Mouse (Mus musculus): ENCODE measurements at regions not wholly inside any gene's neighbourhood (a gene's known extent, or its start where the extent isn't known, plus 50 kb on each side); places are given as distances from the start of the nearest gene placed in this dataset.

- H3K27ac ChIP-seq, result no peak overlapping the region
- no peak for ATAC-seq (ENCODE audit: insufficient number of reproducible peaks, insufficient read depth, low FRiP score, low TSS enrichment, low read depth)
- H3K9ac ChIP-seq, result no peak overlapping the region
- H3K36me3 ChIP-seq, result no peaks in the 10 kb centered on the region
- H3K4me1 ChIP-seq, result 0 out of 2 replicates have a peak, but pooled peaks cover 4% of the 10 kb centered on the region
- no peaks in the 10 kb centered on the region for H3K9me3 ChIP-seq
- H3K4me3 ChIP-seq, result no peak overlapping the region
- WGBS, result 54% methylated on average over 12 of the region's 12 CpGs
- H3K27me3 ChIP-seq, result no peaks in the 10 kb centered on the region
- no peak overlapping the region for H3K4me2 ChIP-seq
Observed at GRCm38 (mm10) chr6:52368734-52369412, 55.6 kb downstream of the Evx1 start.

- WGBS, result 79% methylated on average over 8 of the region's 8 CpGs
- no peaks in the 10 kb centered on the region for H3K27me3 ChIP-seq
Observed at GRCm38 (mm10) chr6:52370806-52371360, 57.6 kb downstream of the Evx1 start.

GRCm38 (mm10) chr6:52379146-52379545 lies 65.8 kb downstream of the Evx1 start:
- Histone ChIP-seq H3K27me3 (no peaks in the 10 kb centered on the region), H3K9me3 (no peaks in the 10 kb centered on the region), H3K27ac (no peak overlapping the region), H3K36me3 (no peaks in the 10 kb centered on the region), H3K4me2 (no peak overlapping the region), H3K4me3 (no peak overlapping the region), H3K4me1 (no peaks in the 10 kb centered on the region), H3K9ac (no peak overlapping the region)
- 79% methylated on average over 3 of the region's 3 CpGs for WGBS
- ATAC-seq (ENCODE audit: insufficient number of reproducible peaks, insufficient read depth, low FRiP score, low TSS enrichment, low read depth), result no peak

More at GRCm38 (mm10) chr6:52370806-52371360, 57.6 kb downstream of the Evx1 start:
- 0 out of 2 replicates have a peak, but pooled peaks cover 4% of the 10 kb centered on the region for H3K4me1 ChIP-seq
- H3K27ac ChIP-seq, result no peak overlapping the region
- no peaks in the 10 kb centered on the region for H3K36me3 ChIP-seq
- H3K4me3 ChIP-seq, result no peak overlapping the region
- no peak for ATAC-seq (ENCODE audit: insufficient number of reproducible peaks, insufficient read depth, low FRiP score, low TSS enrichment, low read depth)
- H3K9ac ChIP-seq, result no peak overlapping the region
- no peaks in the 10 kb centered on the region for H3K9me3 ChIP-seq
- H3K4me2 ChIP-seq, result no peak overlapping the region

- Histone ChIP-seq H3K36me3 (no peaks in the 10 kb centered on the region), H3K4me1 (no peaks in the 10 kb centered on the region), H3K9ac (no peak overlapping the region), H3K4me2 (no peak overlapping the region), H3K27ac (no peak overlapping the region), H3K27me3 (no peaks in the 10 kb centered on the region), H3K4me3 (no peak overlapping the region), H3K9me3 (no peaks in the 10 kb centered on the region)
- WGBS, result 55% methylated on average over 5 of the region's 5 CpGs
- no peak for ATAC-seq (ENCODE audit: insufficient number of reproducible peaks, insufficient read depth, low FRiP score, low TSS enrichment, low read depth)
Observed at GRCm38 (mm10) chr6:52379588-52379987, 66.3 kb downstream of the Evx1 start.

- H3K9ac ChIP-seq, result no peak overlapping the region
- 76% methylated on average over 2 of the region's 2 CpGs for WGBS
Observed at GRCm38 (mm10) chr6:52385044-52385443, 71.7 kb downstream of the Evx1 start.

GRCm38 (mm10) chr6:52401404-52401803 lies 88.1 kb downstream of the Evx1 start:
- Histone ChIP-seq H3K9me3 (no peaks in the 10 kb centered on the region), H3K4me1 (no peaks in the 10 kb centered on the region), H3K9ac (no peak overlapping the region), H3K4me2 (no peak overlapping the region), H3K27me3 (no peaks in the 10 kb centered on the region), H3K27ac (no peak overlapping the region), H3K36me3 (no peaks in the 10 kb centered on the region), H3K4me3 (no peak overlapping the region)
- WGBS, result 84% methylated on average over 5 of the region's 5 CpGs
- no peak for ATAC-seq (ENCODE audit: insufficient number of reproducible peaks, insufficient read depth, low FRiP score, low TSS enrichment, low read depth)

More at GRCm38 (mm10) chr6:52385044-52385443, 71.7 kb downstream of the Evx1 start:
- Histone ChIP-seq H3K4me1 (no peaks in the 10 kb centered on the region), H3K4me2 (no peak overlapping the region), H3K9me3 (no peaks in the 10 kb centered on the region), H3K36me3 (no peaks in the 10 kb centered on the region), H3K4me3 (no peak overlapping the region), H3K27ac (no peak overlapping the region), H3K27me3 (no peaks in the 10 kb centered on the region)
- no peak for ATAC-seq (ENCODE audit: insufficient number of reproducible peaks, insufficient read depth, low FRiP score, low TSS enrichment, low read depth)

- no peak for ATAC-seq (ENCODE audit: insufficient number of reproducible peaks, insufficient read depth, low FRiP score, low TSS enrichment, low read depth)
- Histone ChIP-seq H3K4me1 (peaks cover 10% of the 10 kb centered on the region; the same call in 1 of the 2 replicates), H3K27ac (no peak overlapping the region), H3K9ac (no peak overlapping the region), H3K27me3 (no peaks in the 10 kb centered on the region), H3K4me3 (no peak overlapping the region), H3K4me2 (no peak overlapping the region), H3K36me3 (no peaks in the 10 kb centered on the region), H3K9me3 (no peaks in the 10 kb centered on the region)
- WGBS, result 82% methylated on average over 4 of the region's 4 CpGs
Observed at GRCm38 (mm10) chr6:52409991-52410390, 96.7 kb downstream of the Evx1 start.

- no peak overlapping the region for H3K4me2 ChIP-seq
- ATAC-seq (ENCODE audit: insufficient number of reproducible peaks, insufficient read depth, low FRiP score, low TSS enrichment, low read depth), result no peak
- H3K27me3 ChIP-seq, result no peaks in the 10 kb centered on the region
- no peak overlapping the region for H3K9ac ChIP-seq
- no peaks in the 10 kb centered on the region for H3K36me3 ChIP-seq
- peak overlapping the region; percentile 16 for H3K27ac ChIP-seq
- H3K4me1 ChIP-seq, result peaks cover 10% of the 10 kb centered on the region; the same call in 1 of the 2 replicates
- no peak overlapping the region for H3K4me3 ChIP-seq
- 38% methylated on average over 5 of the region's 5 CpGs for WGBS
- no peaks in the 10 kb centered on the region for H3K9me3 ChIP-seq
Observed at GRCm38 (mm10) chr6:52410711-52411110, 97.4 kb downstream of the Evx1 start.

GRCm38 (mm10) chr6:52411302-52411701 lies 98.0 kb downstream of the Evx1 start:
- no peak for ATAC-seq (ENCODE audit: insufficient number of reproducible peaks, insufficient read depth, low FRiP score, low TSS enrichment, low read depth)
- Histone ChIP-seq H3K4me3 (no peak overlapping the region), H3K27me3 (no peaks in the 10 kb centered on the region), H3K4me1 (peaks cover 10% of the 10 kb centered on the region; the same call in 1 of the 2 replicates), H3K4me2 (no peak overlapping the region), H3K9ac (no peak overlapping the region), H3K36me3 (no peaks in the 10 kb centered on the region), H3K9me3 (no peaks in the 10 kb centered on the region), H3K27ac (peak overlapping the region; percentile 13; the same call in 1 of the 2 replicates)
- WGBS, result 68% methylated on average over 2 of the region's 2 CpGs

GRCm38 (mm10) chr6:52413639-52414038 lies 100.3 kb downstream of the Evx1 start:
- no peak for ATAC-seq (ENCODE audit: insufficient number of reproducible peaks, insufficient read depth, low FRiP score, low TSS enrichment, low read depth)
- Histone ChIP-seq H3K4me3 (no peak overlapping the region), H3K4me1 (peaks cover 21% of the 10 kb centered on the region), H3K4me2 (no peak overlapping the region), H3K27me3 (no peaks in the 10 kb centered on the region), H3K27ac (no peak overlapping the region), H3K9ac (no peak overlapping the region), H3K9me3 (no peaks in the 10 kb centered on the region), H3K36me3 (no peaks in the 10 kb centered on the region)
- WGBS, result 92% methylated on average over 4 of the region's 4 CpGs

GRCm38 (mm10) chr6:52415341-52415946 lies 102.1 kb downstream of the Evx1 start:
- Histone ChIP-seq H3K4me2 (no peak overlapping the region), H3K4me3 (no peak overlapping the region), H3K4me1 (peaks cover 23% of the 10 kb centered on the region), H3K36me3 (no peaks in the 10 kb centered on the region), H3K27ac (no peak overlapping the region), H3K27me3 (no peaks in the 10 kb centered on the region), H3K9me3 (no peaks in the 10 kb centered on the region), H3K9ac (no peak overlapping the region)
- 91% methylated on average over 14 of the region's 14 CpGs for WGBS
- ATAC-seq (ENCODE audit: insufficient number of reproducible peaks, insufficient read depth, low FRiP score, low TSS enrichment, low read depth), result no peak

GRCm38 (mm10) chr6:52416491-52416890 lies 103.2 kb downstream of the Evx1 start:
- WGBS, result 77% methylated on average over 3 of the region's 3 CpGs
- peaks cover 16% of the 10 kb centered on the region for H3K4me1 ChIP-seq
- no peak overlapping the region for H3K4me3 ChIP-seq
- no peaks in the 10 kb centered on the region for H3K9me3 ChIP-seq
- no peak for ATAC-seq (ENCODE audit: insufficient number of reproducible peaks, insufficient read depth, low FRiP score, low TSS enrichment, low read depth)
- H3K9ac ChIP-seq, result no peak overlapping the region
- no peaks in the 10 kb centered on the region for H3K36me3 ChIP-seq
- no peaks in the 10 kb centered on the region for H3K27me3 ChIP-seq
- no peak overlapping the region for H3K4me2 ChIP-seq
- no peak overlapping the region for H3K27ac ChIP-seq
